Mouse (Mus musculus) small intestine, adult 2 months (tissue): ENCODE results near the gene Ccl26. TPM values are rescaled to one million over a fixed set of nuclear protein-coding genes. Genes with fewer than 3 reads are reported as not detected.
A peak's percentile ranks its signal among the peaks of the same experiment; 100 is the strongest.

Experiments used
- H3K27ac ChIP-seq: fragments of 200-500 bp; 2 replicates; pipeline ENCODE4 v1.5.1; 2012; ENCODE audit warnings: low read depth, low read length, control low read depth, inconsistent platforms; ENCODE audit not compliant: insufficient read depth
- H3K27me3 ChIP-seq: fragments of 200-500 bp; 2 replicates; pipeline ENCODE4 v1.6.1; 2012; ENCODE audit warnings: mild to moderate bottlenecking, moderate library complexity, low read length, inconsistent platforms; ENCODE audit not compliant: control insufficient read depth, insufficient read depth
- H3K36me3 ChIP-seq: fragments of 200-500 bp; 2 replicates; pipeline ENCODE4 v1.6.1; 2012; ENCODE audit warnings: mild to moderate bottlenecking, low read length, control low read depth, inconsistent platforms; ENCODE audit not compliant: control insufficient read depth, insufficient read depth
- H3K4me1 ChIP-seq: fragments of 200-500 bp; 2 replicates; pipeline ENCODE4 v1.6.1; 2012; ENCODE audit warnings: low read length, inconsistent platforms, mixed read lengths; ENCODE audit not compliant: control insufficient read depth, insufficient read depth, insufficient read length
- H3K4me3 ChIP-seq: fragments of 200-500 bp; 2 replicates; pipeline ENCODE4 v1.5.1; 2012; ENCODE audit warnings: low read depth, mild to moderate bottlenecking, control low read depth, inconsistent platforms, low read length, moderate library complexity
- CTCF ChIP-seq: fragments of 200-500 bp; IDR thresholded peaks from 2 replicates; pipeline ENCODE4 v1.5.1; 2012; ENCODE audit warnings: low read depth, mild to moderate bottlenecking, control low read depth, inconsistent platforms, low read length, moderate library complexity, mixed read lengths; ENCODE audit not compliant: insufficient replicate concordance, insufficient read length; ENCODE audit errors: extremely low read depth
- POLR2A ChIP-seq: fragments of 200-500 bp; IDR thresholded peaks from 2 replicates; pipeline ENCODE4 v1.6.1; 2012; ENCODE audit warnings: low read depth, mild to moderate bottlenecking, control low read depth, inconsistent platforms, low read length, moderate library complexity
- WGBS: fragments of 180-500 bp; shearing (Covaris S2); methylation state at CpG from one replicate; pipeline ENCODE4 v1.1.7; 2018; 5-methylcytosine and 5-hydroxymethylcytosine counted together
- polyA plus RNA-seq: library from polyadenylated mRNA; depleted of rRNA; stranded (reverse); fragments of >200 nt; gene quantifications from 2 replicates; pipeline ENCODE4 v1.2.3, GENCODE M21; 2012

Ccl26 gene
- polyA plus RNA-seq, 1 experiment: not detected

DNA sequence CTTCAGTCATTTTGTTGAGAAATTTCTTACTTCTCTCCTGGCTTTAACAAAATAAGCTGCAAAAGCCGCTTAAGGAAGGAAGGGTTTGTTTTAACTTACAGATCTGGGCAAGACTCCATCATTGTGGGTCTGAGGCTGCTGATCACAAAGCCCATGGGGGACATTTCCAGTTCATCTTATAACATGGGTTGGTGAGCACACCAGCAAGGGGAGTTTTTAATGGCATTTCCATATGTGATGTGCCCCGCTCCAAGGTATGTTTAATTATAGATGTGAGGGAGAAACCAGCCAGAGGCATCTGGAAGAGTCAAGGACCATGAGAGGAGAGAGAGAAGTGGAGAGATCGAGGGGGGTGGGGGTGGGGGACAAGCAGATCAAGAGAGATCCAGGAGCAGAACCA, 5.7 kb downstream of the Ccl26 start:
- Histone ChIP-seq H3K27ac (no peak overlapping the region), H3K4me1 (peaks cover under 1% of the 10 kb centered on the region; the same call in 1 of the 2 replicates), H3K4me3 (no peak overlapping the region), H3K27me3 (no peaks in the 10 kb centered on the region), H3K36me3 (no peaks in the 10 kb centered on the region)
- 72% methylated on average over 3 of the region's 3 CpGs for WGBS
- TF ChIP-seq POLR2A (no peak), CTCF (no peak)

DNA sequence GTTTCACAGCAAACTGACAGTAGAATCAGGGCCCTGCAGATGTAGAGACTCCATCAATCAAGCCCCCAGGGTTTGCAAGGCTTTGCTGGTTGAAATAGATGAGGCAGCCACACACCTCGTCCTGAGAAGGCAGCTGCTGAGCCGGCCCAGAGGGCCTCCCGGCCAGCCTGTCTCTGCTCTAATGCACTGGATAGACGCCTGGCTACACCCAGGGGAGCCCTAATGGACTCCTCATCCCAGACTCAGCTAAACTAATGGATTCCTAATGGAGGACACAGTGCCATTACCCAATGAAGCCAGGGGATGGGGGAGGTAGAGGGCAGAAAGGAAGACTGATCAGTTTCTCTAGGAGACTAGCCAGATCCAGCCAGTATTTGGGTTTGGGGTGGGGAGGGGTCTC, 6.3 kb downstream of the Ccl26 start:
- H3K4me3 ChIP-seq: no peak overlapping the region
- H3K27me3 ChIP-seq: no peaks in the 10 kb centered on the region
- H3K36me3 ChIP-seq: no peaks in the 10 kb centered on the region
- no peak overlapping the region for H3K27ac ChIP-seq
- peaks cover 2% of the 10 kb centered on the region; the same call in 1 of the 2 replicates for H3K4me1 ChIP-seq
- no peak for TF ChIP-seq POLR2A
- TF ChIP-seq CTCF: no peak
- 52% methylated on average over 4 of the region's 4 CpGs for WGBS

DNA sequence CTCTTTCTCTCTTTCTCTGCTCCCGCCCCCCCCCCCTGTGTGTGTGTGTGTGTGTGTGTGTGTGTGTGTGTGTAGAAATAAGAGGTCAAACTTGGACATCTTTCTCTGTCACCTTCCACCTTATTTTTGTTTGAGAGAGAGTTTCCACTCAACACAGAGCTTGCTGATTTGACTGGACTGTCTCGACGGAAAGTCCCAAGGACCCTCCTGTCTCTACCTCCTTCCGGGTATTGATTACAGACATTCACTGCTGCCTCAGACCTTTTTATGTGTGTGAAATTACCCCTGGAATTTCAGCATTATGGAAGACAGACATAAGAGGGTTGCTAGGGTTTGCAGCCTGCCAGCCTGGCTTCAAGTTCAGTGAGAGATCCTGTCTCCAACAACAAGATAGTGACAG, 7.1 kb downstream of the Ccl26 start:
- no peak overlapping the region for H3K4me3 ChIP-seq
- TF ChIP-seq CTCF: no peak
- TF ChIP-seq POLR2A: no peak
- 83% methylated on average over 3 of the region's 4 CpGs for WGBS
- peaks cover 2% of the 10 kb centered on the region; the same call in 1 of the 2 replicates for H3K4me1 ChIP-seq
- H3K27ac ChIP-seq: no peak overlapping the region
- no peaks in the 10 kb centered on the region for H3K36me3 ChIP-seq
- no peaks in the 10 kb centered on the region for H3K27me3 ChIP-seq

DNA sequence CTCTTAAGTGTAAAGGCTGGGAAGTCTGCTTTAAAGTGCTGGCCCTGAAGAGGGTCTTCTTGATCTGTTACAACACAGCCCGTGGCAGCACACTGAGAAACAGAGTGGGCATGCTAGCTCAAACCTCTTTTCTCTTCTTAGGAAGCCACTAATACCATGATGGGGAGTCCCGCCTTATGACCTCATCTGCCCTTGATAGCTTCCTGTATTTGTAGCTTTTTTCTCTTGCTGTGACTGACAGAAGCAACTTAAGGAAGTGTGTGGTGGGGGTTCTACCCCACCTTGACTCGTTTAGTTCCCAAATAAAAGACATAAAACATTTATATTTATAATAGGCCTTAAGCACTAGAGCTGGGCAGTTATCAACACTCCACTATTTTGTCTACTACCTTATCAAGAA, 11.8 kb downstream of the Ccl26 start:
- peaks cover 4% of the 10 kb centered on the region; the same call in 1 of the 2 replicates for H3K4me1 ChIP-seq
- H3K27me3 ChIP-seq: no peaks in the 10 kb centered on the region
- WGBS: 56% methylated on average over 3 of the region's 3 CpGs
- no peaks in the 10 kb centered on the region for H3K36me3 ChIP-seq
- no peak overlapping the region for H3K4me3 ChIP-seq
- TF ChIP-seq CTCF (no peak), POLR2A (no peak)
- H3K27ac ChIP-seq: no peak overlapping the region

DNA sequence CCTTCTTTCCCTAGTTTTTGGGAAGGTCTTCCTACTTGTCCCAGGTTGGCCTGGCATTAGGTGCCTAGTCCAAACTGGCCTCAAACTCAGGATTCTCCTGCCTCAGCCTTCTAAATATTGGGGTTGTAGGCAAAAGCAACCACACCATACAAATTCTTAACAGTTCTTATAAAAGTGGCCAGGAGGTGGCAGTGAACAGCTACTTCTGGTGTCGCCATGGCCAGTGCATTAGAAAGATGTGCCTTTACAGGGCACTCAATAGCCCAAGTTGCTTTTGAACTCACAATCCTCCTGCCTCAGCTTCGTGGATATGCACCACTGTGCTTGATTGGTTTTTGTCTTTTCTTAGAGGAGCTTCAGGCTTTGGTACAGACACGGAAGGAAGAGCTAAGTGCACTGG, 12.5 kb downstream of the Ccl26 start:
- TF ChIP-seq POLR2A (no peak), CTCF (peak; percentile 61; the same call in 1 of the 2 replicates)
- Histone ChIP-seq H3K36me3 (no peaks in the 10 kb centered on the region), H3K27me3 (no peaks in the 10 kb centered on the region), H3K4me1 (peaks cover 4% of the 10 kb centered on the region; the same call in 1 of the 2 replicates), H3K4me3 (no peak overlapping the region), H3K27ac (no peak overlapping the region)
- WGBS: 19% methylated on average over 3 of the region's 3 CpGs

DNA sequence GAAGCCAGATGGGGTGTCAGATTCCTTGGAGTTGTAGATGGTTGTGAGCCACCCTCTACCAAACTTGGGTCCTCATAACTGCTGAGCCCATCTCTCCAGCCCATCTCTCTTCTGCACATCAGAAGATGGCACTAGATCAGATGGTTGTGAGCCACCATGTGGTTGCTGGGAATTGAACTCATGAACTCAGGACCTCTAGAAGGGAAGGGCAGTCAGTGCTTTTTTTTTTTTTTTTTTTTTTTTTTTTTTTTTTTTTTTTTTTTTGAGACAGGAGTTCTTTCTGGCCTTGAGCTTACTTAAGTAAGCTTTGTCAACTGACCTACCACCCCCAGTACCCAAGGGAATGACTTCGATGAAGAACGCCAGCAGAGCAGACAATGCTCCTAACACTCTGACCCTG, 15.4 kb downstream of the Ccl26 start:
- Histone ChIP-seq H3K27me3 (peaks cover 17% of the 10 kb centered on the region; the same call in 1 of the 2 replicates), H3K4me3 (no peak overlapping the region), H3K27ac (no peak overlapping the region), H3K4me1 (peaks cover 10% of the 10 kb centered on the region; the same call in 1 of the 2 replicates), H3K36me3 (no peaks in the 10 kb centered on the region)
- 71% methylated on average over 2 of the region's 2 CpGs for WGBS
- no peak for TF ChIP-seq CTCF
- no peak for TF ChIP-seq POLR2A

DNA sequence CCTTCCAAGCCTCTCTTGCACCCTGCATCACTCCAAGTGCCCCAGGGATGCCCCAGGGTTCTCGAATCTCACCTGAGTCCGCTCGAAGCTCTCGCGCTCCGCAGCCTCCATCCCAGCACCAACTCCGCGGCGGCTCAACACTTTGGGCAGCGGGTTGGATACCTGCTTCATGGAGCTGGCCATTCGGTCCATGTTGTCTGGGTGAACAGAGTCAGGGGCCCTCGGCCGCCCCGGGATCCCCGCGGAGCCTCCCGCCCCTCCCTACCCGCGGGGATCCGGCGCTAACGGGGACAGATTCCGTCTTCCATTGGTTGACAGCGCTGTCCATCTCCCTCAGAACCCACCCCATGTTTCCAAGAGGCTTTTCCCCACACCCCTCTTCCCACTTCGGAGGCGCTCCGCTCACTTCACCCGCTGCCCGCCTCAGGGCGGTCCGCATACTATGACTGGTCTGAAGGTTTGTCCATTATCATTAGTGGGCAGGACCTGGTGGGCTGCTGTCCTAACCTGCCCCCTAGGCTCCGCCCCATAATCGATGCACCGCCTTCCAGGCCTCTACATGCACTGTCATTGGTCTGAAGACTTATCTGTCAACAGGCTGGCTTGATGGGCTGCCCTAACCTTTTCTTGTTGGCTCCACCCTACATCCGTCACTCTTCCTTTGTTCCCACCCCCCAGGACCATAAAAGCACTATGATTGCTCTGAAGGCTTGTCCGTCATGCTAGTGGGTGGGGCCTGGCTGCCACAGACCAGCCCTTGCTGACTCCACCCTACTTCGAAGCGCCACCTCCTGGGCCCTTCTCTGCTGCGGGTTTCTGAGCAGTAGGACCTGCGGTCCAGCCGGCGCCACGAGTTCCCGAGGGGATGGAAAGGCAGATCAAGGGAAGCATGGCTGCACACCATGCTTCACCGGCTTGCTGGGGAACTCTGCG, 18.2 kb downstream of the Ccl26 start, which contains the start of gene Hip1:
Gene Hip1 (minus strand): TSS at position 256 of the 933 bp plus-strand sequence.
- Histone ChIP-seq H3K4me1 (peaks cover 10% of the 10 kb centered on the region; the same call in 1 of the 2 replicates), H3K4me3 (peak within 1 kb of the TSS; percentile 71), H3K27me3 (peaks cover 17% of the 10 kb centered on the region; the same call in 1 of the 2 replicates), H3K36me3 (no peaks in the 10 kb centered on the region), H3K27ac (peak within 1 kb of the TSS; percentile 12)
- TF ChIP-seq POLR2A (0 out of 2 replicates have a peak, but pooled peaks have one; percentile 40), CTCF (peak; percentile 29; the same call in 1 of the 2 replicates)
- WGBS: 1% methylated on average over 46 of the region's 46 CpGs
